Mouse (Mus musculus) CH12.LX (cell line): ENCODE results near the gene Cfap300. TPM values are rescaled to one million over a fixed set of nuclear protein-coding genes. Genes with fewer than 3 reads are reported as not detected.

Experiments used
- DNase-seq: peaks from one replicate; pipeline ENCODE4 v3.0.0-alpha.2; 2013; ENCODE audit errors: extremely low read depth
- H3K27ac ChIP-seq: 2 replicates; pipeline ENCODE4 v1.5.1; 2012; ENCODE audit warnings: low read depth, mild to moderate bottlenecking, control low read depth, moderate library complexity; ENCODE audit not compliant: insufficient read depth
- H3K27me3 ChIP-seq: replicated peaks from 2 replicates; pipeline ENCODE3; 2012; ENCODE audit warnings: inconsistent platforms
- H3K36me3 ChIP-seq, 2 experiments: replicated peaks in 1 of 2; 2 replicates each; pipeline versions ENCODE3 to v1.6.1; 2012; ENCODE audit warnings: inconsistent platforms in 1 of 2, low read length in 1 of 2, mild to moderate bottlenecking in 1 of 2, mixed read lengths in 1 of 2, moderate library complexity in 1 of 2; ENCODE audit not compliant: control insufficient read depth in 1 of 2, insufficient read depth in 1 of 2
- H3K4me1 ChIP-seq, 2 experiments: 2 replicates each; pipeline ENCODE4 v1.6.1; 2012; ENCODE audit warnings: inconsistent platforms in 1 of 2, moderate library complexity in 1 of 2; ENCODE audit not compliant: insufficient read depth in 2 of 2, control insufficient read depth in 1 of 2
- H3K4me2 ChIP-seq: 2 replicates; pipeline ENCODE4 v1.6.1; 2012; ENCODE audit warnings: low read depth, mild to moderate bottlenecking, control low read depth; ENCODE audit not compliant: poor library complexity, insufficient read depth, severe bottlenecking
- H3K4me3 ChIP-seq, 3 experiments: fragments of 150-350 bp in 1 of 3; sonication (generic) in 1 of 3; replicated peaks in 1 of 3; 2 replicates each; pipeline versions ENCODE3 to v1.5.1; 2011 to 2012; ENCODE audit warnings: low read depth in 2 of 3, low read length in 2 of 3, mild to moderate bottlenecking in 2 of 3, moderate library complexity in 2 of 3, control low read depth in 1 of 3, improper control_type of control experiment in 1 of 3, inconsistent platforms in 1 of 3, mixed read lengths in 1 of 3; ENCODE audit not compliant: poor library complexity in 1 of 3
- H3K79me2 ChIP-seq: replicated peaks from 2 replicates; pipeline ENCODE4 v1.6.1; 2012; ENCODE audit warnings: mild to moderate bottlenecking, moderate library complexity; ENCODE audit not compliant: control insufficient read depth, poor library complexity, insufficient read depth, severe bottlenecking; ENCODE audit errors: extremely low read depth
- H3K9ac ChIP-seq: 2 replicates; pipeline ENCODE4 v1.6.1; 2012; ENCODE audit warnings: low read depth, mild to moderate bottlenecking, control low read depth, moderate library complexity; ENCODE audit not compliant: insufficient read depth
- H3K9me3 ChIP-seq: replicated peaks from 2 replicates; pipeline ENCODE3; 2012; ENCODE audit warnings: low read length, inconsistent platforms, mixed read lengths
- CTCF ChIP-seq, 2 experiments: IDR thresholded peaks in 1 of 2; conservative IDR thresholded peaks in 1 of 2; 2 replicates each; pipeline ENCODE4 v1.5.1; 2011 to 2012; ENCODE audit warnings: low read depth in 2 of 2, low read length in 2 of 2, improper control_type of control experiment in 1 of 2, inconsistent platforms in 1 of 2, mild to moderate bottlenecking in 1 of 2, moderate library complexity in 1 of 2
- E2F4 ChIP-seq: IDR thresholded peaks from 2 replicates; pipeline ENCODE4 v1.6.1; 2011; ENCODE audit warnings: low read depth, low read length, improper control_type of control experiment; ENCODE audit not compliant: insufficient replicate concordance
- ELF1 ChIP-seq: IDR thresholded peaks from 2 replicates; pipeline ENCODE4 v1.6.1; 2014; ENCODE audit warnings: low read depth, mild to moderate bottlenecking, inconsistent platforms, low read length, improper control_type of control experiment
- EP300 ChIP-seq: IDR thresholded peaks from 2 replicates; pipeline ENCODE4 v1.6.1; 2011; ENCODE audit warnings: low read length, improper control_type of control experiment
- ETS1 ChIP-seq: conservative IDR thresholded peaks from 2 replicates; pipeline ENCODE4 v1.6.1; 2012; ENCODE audit warnings: low read depth, mild to moderate bottlenecking, inconsistent platforms, low read length, improper control_type of control experiment, moderate library complexity
- GABPA ChIP-seq: IDR thresholded peaks from 2 replicates; pipeline ENCODE4 v1.6.1; 2012; ENCODE audit warnings: low read depth, low read length, improper control_type of control experiment, inconsistent platforms; ENCODE audit not compliant: insufficient replicate concordance
- IRF4 ChIP-seq: IDR thresholded peaks from 2 replicates; pipeline ENCODE4 v1.6.1; 2014; ENCODE audit warnings: low read depth, mild to moderate bottlenecking, inconsistent platforms, low read length, improper control_type of control experiment
- JUND ChIP-seq: conservative IDR thresholded peaks from 2 replicates; pipeline ENCODE4 v1.6.1; 2011; ENCODE audit warnings: low read depth, low read length, improper control_type of control experiment
- MAFK ChIP-seq: IDR thresholded peaks from 2 replicates; pipeline ENCODE4 v1.6.1; 2011; ENCODE audit warnings: low read length, improper control_type of control experiment; ENCODE audit not compliant: insufficient replicate concordance
- MAX ChIP-seq: IDR thresholded peaks from 2 replicates; pipeline ENCODE4 v1.6.1; 2011; ENCODE audit warnings: low read length, improper control_type of control experiment
- MEF2A ChIP-seq: IDR thresholded peaks from 2 replicates; pipeline ENCODE4 v1.6.1; 2014; ENCODE audit warnings: low read depth, mild to moderate bottlenecking, inconsistent platforms, low read length, improper control_type of control experiment, borderline replicate concordance
- MXI1 ChIP-seq: IDR thresholded peaks from 2 replicates; pipeline ENCODE4 v1.6.1; 2011; ENCODE audit warnings: mild to moderate bottlenecking, low read depth, low read length, improper control_type of control experiment
- MYC ChIP-seq: IDR thresholded peaks from 2 replicates; pipeline ENCODE4 v1.6.1; 2011; ENCODE audit warnings: low read depth, mild to moderate bottlenecking, improper control_type of control experiment, low read length
- NRF1 ChIP-seq: IDR thresholded peaks from 2 replicates; pipeline ENCODE4 v1.6.1; 2014; ENCODE audit warnings: low read depth, mild to moderate bottlenecking, inconsistent platforms, low read length, improper control_type of control experiment, moderate library complexity
- POLR2A ChIP-seq: IDR thresholded peaks from 2 replicates; pipeline ENCODE4 v1.6.1; 2011; ENCODE audit warnings: low read depth, mild to moderate bottlenecking, improper control_type of control experiment, low read length
- RAD21 ChIP-seq: IDR thresholded peaks from 2 replicates; pipeline ENCODE4 v1.6.1; 2011; ENCODE audit warnings: low read depth, mild to moderate bottlenecking, low read length, improper control_type of control experiment, moderate library complexity
- RCOR1 ChIP-seq: conservative IDR thresholded peaks from 2 replicates; pipeline ENCODE4 v1.6.1; 2012; ENCODE audit warnings: low read depth, mild to moderate bottlenecking, inconsistent platforms, low read length, improper control_type of control experiment
- SIN3A ChIP-seq: IDR thresholded peaks from 2 replicates; pipeline ENCODE4 v1.6.1; 2012; ENCODE audit warnings: low read length, improper control_type of control experiment, inconsistent platforms
- TBP ChIP-seq: conservative IDR thresholded peaks from 2 replicates; pipeline ENCODE4 v1.6.1; 2011; ENCODE audit warnings: low read depth, low read length, improper control_type of control experiment
- TCF12 ChIP-seq: IDR thresholded peaks from 2 replicates; pipeline ENCODE4 v1.6.1; 2014; ENCODE audit warnings: low read depth, mild to moderate bottlenecking, inconsistent platforms, low read length, improper control_type of control experiment
- USF2 ChIP-seq: conservative IDR thresholded peaks from 2 replicates; pipeline ENCODE4 v1.6.1; 2011; ENCODE audit warnings: low read depth, low read length, improper control_type of control experiment
- ZKSCAN1 ChIP-seq: IDR thresholded peaks from 2 replicates; pipeline ENCODE4 v1.6.1; 2012; ENCODE audit warnings: low read depth, inconsistent platforms, low read length, improper control_type of control experiment, borderline replicate concordance
- ZNF384 ChIP-seq: IDR thresholded peaks from 2 replicates; pipeline ENCODE4 v1.6.1; 2012; ENCODE audit warnings: low read depth, low read length, improper control_type of control experiment, inconsistent platforms
- dilution Hi-C: fragments of 300-500 bp; cut with MboI; formaldehyde crosslinking; loops from 2 replicates; pipeline ENCODE4 v1.14.3; 2020; ENCODE audit warnings: low sequenced_read_pairs; ENCODE audit not compliant: extremely low pct_unique_long_range_greater_than_20kb, extremely low pct_ligation_motif_present
- in situ Hi-C: fragments of 300-500 bp; cut with MboI; formaldehyde crosslinking; loops from 3 replicates; pipeline ENCODE4 v1.14.3; 2019; ENCODE audit warnings: low sequenced_read_pairs, low pct_ligation_motif_present, low pct_unique_long_range_greater_than_20kb, mixed read lengths
- polyA plus RNA-seq: library from polyadenylated mRNA; unstranded; fragments of >175 nt; gene quantifications from 2 replicates; pipeline ENCODE4 v1.2.1, GENCODE M21; 2012; ENCODE audit warnings: low read depth; ENCODE audit not compliant: insufficient read length
- total RNA-seq, 2 experiments: library from RNA; depleted of rRNA; stranded (reverse); fragments of 300-350 nt in 1 of 2; fragments of >200 nt in 1 of 2; gene quantifications; 2 replicates each; pipeline ENCODE4 v1.2.3; 2012 to 2014

Cfap300 gene
- total and polyA plus RNA-seq, 3 experiments: 5.3 to 9.1 (median 5.5) TPM

GRCm38 (mm10) chr9:7977587-7977986 lies 65.0 kb downstream of the Cfap300 start:
- TF ChIP-seq E2F4 (no peak), TBP (no peak), POLR2A (no peak), SIN3A (no peak), MYC (no peak), GABPA (no peak), CTCF (conservative IDR thresholded peaks at IDR 0.05 in 1 of 2, IDR thresholded peaks at IDR 0.05 in 1 of 2; ENCODE audit: low read depth in 2 of 2, low read length in 2 of 2) (no peak), MAX (no peak), MXI1 (no peak), USF2 (no peak), RAD21 (no peak), EP300 (no peak), ELF1 (no peak), MEF2A (no peak), MAFK (no peak), JUND (no peak), TCF12 (no peak), RCOR1 (no peak), ZNF384 (no peak)
- no peaks in the 10 kb centered on the region for H3K79me2 ChIP-seq
- H3K9ac ChIP-seq: no peak overlapping the region
- no peak overlapping the region for H3K4me2 ChIP-seq
- in situ Hi-C loops (no loop called here), dilution Hi-C loops (no loop called here)
- no peaks in the 10 kb centered on the region for H3K9me3 ChIP-seq
- no peaks in the 10 kb centered on the region for H3K36me3 ChIP-seq
- DNase-seq: no peak
- H3K27ac ChIP-seq: no peak overlapping the region
- H3K4me1 ChIP-seq: 0 out of 4 replicates have a peak, but pooled peaks cover 0 to 2% of the 10 kb centered on the region in 2 experiments
- no peak overlapping the region for H3K4me3 ChIP-seq
- H3K27me3 ChIP-seq: no peaks in the 10 kb centered on the region

- Histone ChIP-seq H3K79me2 (no peaks in the 10 kb centered on the region), H3K9ac (no peak overlapping the region), H3K27ac (no peak overlapping the region), H3K27me3 (no peaks in the 10 kb centered on the region)
- TF ChIP-seq ZNF384 (no peak), TCF12 (0 out of 2 replicates have a peak, but pooled peaks have one; percentile 20), GABPA (no peak), CTCF (conservative IDR thresholded peaks at IDR 0.05 in 1 of 2, IDR thresholded peaks at IDR 0.05 in 1 of 2; ENCODE audit: low read depth in 2 of 2, low read length in 2 of 2) (no peak), ETS1 (no peak), IRF4 (peak; percentile 54; the same call in 1 of the 2 replicates), MAX (no peak), JUND (no peak), SIN3A (no peak), RCOR1 (no peak), EP300 (peak; percentile 59), NRF1 (no peak), ZKSCAN1 (no peak), MEF2A (peak; percentile 28; the same call in 1 of the 2 replicates)
- TF ChIP-seq, all 38 proteins: peak for 4
- H3K4me3 ChIP-seq: no peak overlapping the region
- H3K4me2 ChIP-seq: no peak overlapping the region
- DNase-seq: peak; percentile 29
- no peaks in the 10 kb centered on the region for H3K36me3 ChIP-seq
- no peaks in the 10 kb centered on the region for H3K9me3 ChIP-seq
- dilution Hi-C loops: no loop called here
- H3K4me1 ChIP-seq: peaks cover under 1 to 17% of the 10 kb centered on the region in 2 experiments; a peak in 2 of 4 replicates
- in situ Hi-C loops: no loop called here
Measured at GRCm38 (mm10) chr9:7971993-7972392, 70.6 kb downstream of the Cfap300 start.
